Mouse (Mus musculus): Measurements from ENCODE around the gene Samd14. TPM values are rescaled to one million over a fixed set of nuclear protein-coding genes. Genes with fewer than 3 reads are reported as not detected.
A peak's percentile ranks its signal among the peaks of the same experiment; 100 is the strongest.
"Not testable (repeated sequence)": the region's sequence is repeated elsewhere in the genome, so short reads cannot be mapped to it uniquely, and the experiment has no call there.

Samd14 gene
- polyA plus RNA-seq, 1 experiment from 2014 or later = 36.7 TPM

DNA sequence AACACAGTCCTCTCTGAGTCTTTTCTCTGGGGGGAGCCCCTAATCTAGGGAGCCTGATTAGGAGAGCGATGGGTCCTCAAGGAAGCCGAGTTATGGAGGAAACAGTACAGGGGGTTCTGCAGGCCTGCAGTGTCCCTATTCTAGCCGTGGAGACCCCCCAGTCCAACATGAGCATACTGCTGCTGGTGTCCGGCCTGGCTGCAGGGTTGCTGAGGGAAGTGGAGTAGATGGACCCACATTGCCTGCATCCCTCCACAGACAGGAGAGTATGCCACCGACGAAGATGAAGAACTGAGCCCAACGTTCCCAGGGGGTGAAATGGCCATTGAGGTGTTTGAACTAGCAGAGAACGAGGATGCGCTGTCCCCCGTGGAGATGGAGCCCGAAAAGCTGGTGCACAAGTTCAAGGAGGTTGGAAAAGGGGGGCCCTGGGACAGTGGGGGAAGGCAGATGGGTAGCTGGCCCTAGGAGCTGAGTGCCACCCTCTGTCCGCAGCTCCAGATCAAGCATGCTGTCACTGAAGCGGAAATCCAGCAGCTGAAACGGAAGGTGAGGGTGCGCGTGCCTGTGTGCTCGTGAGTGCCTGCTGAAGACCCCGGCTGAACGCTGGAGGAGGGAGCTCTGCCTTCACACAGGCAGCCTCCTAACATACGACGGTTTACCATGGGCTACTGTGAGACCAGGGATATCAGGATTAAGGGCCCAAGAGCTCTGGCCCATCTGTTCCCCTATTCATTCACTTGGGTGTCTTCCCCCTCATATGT is 7.9 kb upstream of the Samd14 start:
- peaks cover 91% of the 10 kb centered on the region for H3K36me3 ChIP-seq (replicated peaks)
- WGBS = 88% methylated on average over 21 of the region's 21 CpGs
- peaks cover 53% of the 10 kb centered on the region for H3K4me1 ChIP-seq
- no peaks in the 10 kb centered on the region for H3K9me3 ChIP-seq
- DNase-seq (ENCODE audit: extremely low spot score, low spot score) = no peak
- H3K4me3 ChIP-seq = no peak overlapping the region
- no peak overlapping the region for H3K27ac ChIP-seq
- H3K27me3 ChIP-seq (ENCODE audit: poor library complexity, severe bottlenecking) = no peaks in the 10 kb centered on the region

DNA sequence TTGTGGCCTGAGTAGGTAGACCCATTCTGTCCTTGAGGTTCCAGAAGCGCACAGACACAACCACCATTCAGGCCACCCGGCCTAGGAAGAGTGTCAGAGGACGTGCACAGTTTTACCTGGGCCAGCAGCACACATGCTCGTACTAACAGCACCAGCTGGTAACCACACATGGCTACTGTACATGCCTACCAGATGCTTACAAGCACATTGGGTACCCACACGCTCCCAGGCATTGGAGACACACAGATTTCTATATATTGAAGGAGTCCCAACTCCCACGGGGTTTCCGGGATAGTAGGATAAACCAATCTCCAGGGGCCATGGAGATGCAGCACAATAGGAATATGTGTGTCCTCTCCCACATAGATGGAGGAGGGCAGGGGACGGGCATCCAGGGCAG is 7.0 kb upstream of the Samd14 start:
- WGBS = 94% methylated on average over 8 of the region's 8 CpGs
- peaks cover 59% of the 10 kb centered on the region for H3K4me1 ChIP-seq
- H3K36me3 ChIP-seq (replicated peaks) = peaks cover 82% of the 10 kb centered on the region
- DNase-seq (ENCODE audit: extremely low spot score, low spot score) = no peak
- no peak overlapping the region for H3K27ac ChIP-seq
- no peaks in the 10 kb centered on the region for H3K27me3 ChIP-seq (ENCODE audit: poor library complexity, severe bottlenecking)
- H3K4me3 ChIP-seq = no peak overlapping the region
- H3K9me3 ChIP-seq = no peaks in the 10 kb centered on the region

DNA sequence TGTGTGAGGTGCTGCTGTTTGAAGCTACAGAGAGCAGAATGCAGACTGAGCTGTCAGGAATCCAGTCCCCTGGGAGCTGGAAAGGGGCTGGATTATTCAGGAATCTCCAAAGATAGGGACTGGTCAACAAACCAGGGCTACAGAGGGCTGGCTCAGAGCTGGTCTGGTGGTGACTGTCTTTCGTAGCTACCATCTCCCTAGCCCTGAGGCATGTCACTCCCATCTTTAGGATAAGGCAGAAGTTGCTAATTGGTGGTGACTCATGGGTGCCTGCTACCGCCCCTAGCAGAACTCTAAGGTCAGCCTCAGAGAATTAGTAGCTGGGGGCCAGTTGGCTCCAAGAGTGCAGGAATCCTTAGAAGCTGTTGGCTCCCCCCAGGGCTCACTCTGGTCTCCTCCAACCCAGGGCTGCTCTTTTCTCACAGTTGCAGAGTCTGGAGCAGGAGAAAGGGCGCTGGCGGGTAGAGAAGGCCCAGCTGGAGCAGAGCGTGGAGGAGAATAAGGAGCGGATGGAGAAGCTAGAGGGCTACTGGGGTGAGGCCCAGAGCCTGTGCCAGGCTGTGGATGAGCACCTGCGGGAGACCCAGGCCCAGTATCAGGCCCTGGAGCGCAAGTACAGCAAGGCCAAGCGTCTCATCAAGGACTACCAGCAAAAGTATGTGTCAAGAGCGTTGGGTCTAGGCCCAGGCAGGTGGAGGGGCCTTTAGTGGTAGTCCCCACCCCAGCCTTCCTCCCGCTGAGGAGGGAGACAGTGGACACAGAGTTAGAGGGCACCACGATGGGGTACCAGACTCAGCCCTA is 5.3 kb upstream of the Samd14 start:
- Histone ChIP-seq H3K27me3 (ENCODE audit: poor library complexity, severe bottlenecking) (no peaks in the 10 kb centered on the region), H3K27ac (peak overlapping the region; percentile 48; the same call in 1 of the 2 replicates), H3K4me1 (peaks cover 69% of the 10 kb centered on the region), H3K4me3 (no peak overlapping the region), H3K36me3 (replicated peaks) (peaks cover 66% of the 10 kb centered on the region), H3K9me3 (no peaks in the 10 kb centered on the region)
- 83% methylated on average over 12 of the region's 12 CpGs for WGBS
- DNase-seq (ENCODE audit: extremely low spot score, low spot score) = no peak

DNA sequence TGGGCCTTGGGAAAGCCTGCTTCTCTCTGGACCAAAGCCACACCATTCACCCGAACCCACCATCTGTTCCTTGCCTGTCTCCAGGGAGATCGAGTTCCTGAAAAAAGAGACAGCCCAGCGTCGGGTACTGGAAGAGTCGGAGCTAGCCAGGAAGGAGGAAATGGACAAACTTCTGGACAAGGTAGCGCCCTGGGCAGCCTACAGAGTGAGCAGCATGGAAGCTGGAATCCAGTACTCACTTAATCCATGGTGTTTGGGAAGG is 4.8 kb upstream of the Samd14 start:
- Histone ChIP-seq H3K4me1 (peaks cover 74% of the 10 kb centered on the region), H3K4me3 (no peak overlapping the region), H3K36me3 (replicated peaks) (peaks cover 60% of the 10 kb centered on the region), H3K9me3 (no peaks in the 10 kb centered on the region), H3K27me3 (ENCODE audit: poor library complexity, severe bottlenecking) (no peaks in the 10 kb centered on the region), H3K27ac (peak overlapping the region; percentile 86; the same call in 1 of the 2 replicates)
- WGBS = 82% methylated on average over 6 of the region's 6 CpGs
- DNase-seq (ENCODE audit: extremely low spot score, low spot score) = no peak

DNA sequence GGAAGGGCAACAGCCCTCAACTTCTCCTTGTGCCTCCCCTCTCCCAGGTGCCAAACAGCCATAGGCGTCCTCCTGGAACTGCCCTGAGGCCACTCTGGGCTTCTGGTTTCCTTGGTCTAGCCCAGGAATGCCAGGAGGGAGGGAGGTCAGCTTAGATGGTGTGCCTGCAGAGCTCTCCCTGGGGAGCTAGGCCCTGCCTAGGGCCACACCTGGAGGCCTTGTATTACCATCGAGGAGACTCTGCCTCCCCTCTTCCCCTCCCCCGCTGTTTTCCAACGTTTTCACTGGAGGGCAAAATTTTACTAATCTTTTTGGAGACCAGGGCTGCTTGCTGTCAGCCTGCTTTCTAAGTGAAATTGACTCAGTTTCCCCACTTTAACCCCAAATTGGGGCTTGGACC is 3.6 kb upstream of the Samd14 start:
- peak overlapping the region; percentile 57 for H3K4me3 ChIP-seq
- peaks cover 49% of the 10 kb centered on the region for H3K36me3 ChIP-seq (replicated peaks)
- peak overlapping the region; percentile 86 for H3K27ac ChIP-seq
- H3K9me3 ChIP-seq = no peaks in the 10 kb centered on the region
- no peak for DNase-seq (ENCODE audit: extremely low spot score, low spot score)
- WGBS = 35% methylated on average over 4 of the region's 4 CpGs
- no peaks in the 10 kb centered on the region for H3K27me3 ChIP-seq (ENCODE audit: poor library complexity, severe bottlenecking)
- H3K4me1 ChIP-seq = peaks cover 71% of the 10 kb centered on the region

DNA sequence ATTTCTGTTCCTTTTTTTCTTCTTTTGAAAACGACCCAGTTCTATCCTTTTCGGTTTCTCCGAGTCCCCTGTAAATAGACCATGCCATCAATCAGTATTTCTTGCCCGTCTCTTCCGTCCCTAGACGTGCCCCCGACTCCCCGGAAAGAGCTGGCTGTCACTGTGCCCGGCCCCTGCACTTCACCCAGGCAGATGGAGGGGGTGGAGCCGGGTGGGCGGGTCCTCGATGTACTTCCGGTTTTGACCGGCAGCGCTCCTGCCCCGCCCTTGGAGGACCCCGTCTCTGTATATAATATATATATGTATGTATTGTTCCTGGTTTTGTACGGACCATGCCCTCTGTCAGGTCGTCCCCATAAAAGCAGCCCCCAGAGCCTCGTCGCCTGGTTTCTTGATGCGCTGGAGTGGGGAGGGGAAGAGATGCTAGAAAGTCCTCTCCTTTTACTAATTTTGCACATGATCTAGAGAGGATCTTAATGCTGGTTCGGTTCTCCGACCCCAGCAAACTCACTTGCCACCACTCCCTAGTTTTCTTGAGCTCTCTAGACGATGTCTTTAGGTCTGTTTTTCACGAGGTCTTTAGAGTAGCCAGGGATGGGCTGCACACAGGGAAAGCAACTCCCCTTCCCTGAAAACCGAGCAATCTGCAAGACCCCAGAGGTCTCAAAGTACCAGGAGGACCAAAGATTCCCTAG is 3.0 kb upstream of the Samd14 start:
- Histone ChIP-seq H3K4me3 (peak overlapping the region; percentile 57), H3K27me3 (ENCODE audit: poor library complexity, severe bottlenecking) (no peaks in the 10 kb centered on the region), H3K36me3 (replicated peaks) (peaks cover 43% of the 10 kb centered on the region), H3K27ac (peak overlapping the region; percentile 86), H3K4me1 (peaks cover 71% of the 10 kb centered on the region), H3K9me3 (no peaks in the 10 kb centered on the region)
- WGBS = 2% methylated on average over 27 of the region's 27 CpGs
- DNase-seq (ENCODE audit: extremely low spot score, low spot score) = peak; percentile 83

DNA sequence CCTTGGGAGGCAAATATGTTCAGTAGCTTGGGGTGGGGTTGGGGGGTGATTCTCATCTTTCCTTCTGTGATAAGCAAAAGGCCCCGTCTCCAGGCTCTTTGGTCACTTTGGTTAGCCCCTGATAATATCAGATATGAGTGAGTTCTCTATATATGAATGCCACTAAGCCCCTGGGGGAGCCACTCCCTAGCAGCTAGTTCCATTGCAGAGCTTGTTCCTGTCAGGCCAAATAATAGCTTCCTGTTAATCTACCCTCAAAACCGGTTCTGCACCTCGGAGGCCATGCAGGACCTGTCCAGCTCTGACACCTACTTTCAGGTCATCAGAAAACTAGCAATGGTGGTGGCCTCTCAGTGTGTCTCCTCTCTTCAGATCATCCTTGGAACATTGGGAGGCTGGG is 2.3 kb upstream of the Samd14 start:
- no peak for DNase-seq (ENCODE audit: extremely low spot score, low spot score)
- Histone ChIP-seq H3K27ac (peak overlapping the region; percentile 86; the same call in 1 of the 2 replicates), H3K9me3 (no peaks in the 10 kb centered on the region), H3K27me3 (ENCODE audit: poor library complexity, severe bottlenecking) (no peaks in the 10 kb centered on the region), H3K4me1 (peaks cover 79% of the 10 kb centered on the region), H3K36me3 (replicated peaks) (peaks cover 36% of the 10 kb centered on the region), H3K4me3 (peak overlapping the region; percentile 57; the same call in 1 of the 2 replicates)
- WGBS = 78% methylated on average over 3 of the region's 3 CpGs

DNA sequence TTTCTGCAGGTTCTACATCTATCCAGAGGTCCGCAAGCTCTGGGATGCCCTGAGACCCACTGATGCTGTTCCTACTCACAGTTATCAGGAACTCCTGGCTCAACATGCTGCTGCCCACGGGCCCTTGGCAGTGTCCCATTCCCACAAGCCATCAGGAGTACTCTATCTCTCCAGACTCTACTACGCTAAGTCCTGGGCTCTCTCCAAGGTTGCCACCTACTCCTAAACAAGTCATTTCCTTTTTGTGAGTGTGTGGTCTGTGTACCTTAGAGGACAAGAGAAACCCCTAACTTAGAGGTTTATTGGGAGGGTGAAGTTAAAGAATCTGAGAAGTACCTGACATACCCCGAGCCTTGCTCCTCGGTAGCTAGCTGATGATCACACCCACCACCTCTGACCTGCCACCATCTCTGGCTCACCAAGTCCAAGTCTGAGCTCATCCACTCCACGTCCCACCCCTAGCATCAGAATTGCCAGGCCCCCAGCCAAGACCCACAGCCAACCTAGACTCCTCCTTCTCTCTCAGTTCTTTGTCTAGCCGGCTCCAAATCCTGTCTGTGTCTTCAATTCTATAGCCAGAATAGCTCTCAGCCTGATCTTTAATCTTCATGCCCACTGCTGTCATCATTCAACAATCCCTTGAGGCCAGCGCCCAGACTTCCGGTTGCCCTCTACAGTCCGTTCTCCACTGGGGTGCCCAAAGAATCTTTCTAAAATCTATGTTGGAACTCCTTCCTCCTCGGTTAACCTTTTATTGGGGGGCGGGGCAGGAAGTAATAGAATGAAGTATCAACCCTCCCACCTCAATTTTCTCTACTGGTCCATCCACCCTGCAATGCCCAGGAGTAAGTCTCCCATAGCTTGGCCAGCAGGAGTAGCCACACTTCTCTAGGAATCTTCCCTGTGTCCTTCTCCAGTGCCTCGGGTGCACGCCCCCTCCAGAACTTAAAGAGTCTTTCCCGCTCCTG is 734 bp upstream of the Samd14 start:
- peak overlapping the region; percentile 96 for H3K27ac ChIP-seq
- peaks cover 86% of the 10 kb centered on the region for H3K4me1 ChIP-seq
- peak overlapping the region; percentile 91 for H3K4me3 ChIP-seq
- H3K27me3 ChIP-seq (ENCODE audit: poor library complexity, severe bottlenecking) = no peaks in the 10 kb centered on the region
- peaks cover 34% of the 10 kb centered on the region for H3K36me3 ChIP-seq (replicated peaks)
- DNase-seq (ENCODE audit: extremely low spot score, low spot score) = no peak
- no peaks in the 10 kb centered on the region for H3K9me3 ChIP-seq
- 41% methylated on average over 15 of the region's 15 CpGs for WGBS

DNA sequence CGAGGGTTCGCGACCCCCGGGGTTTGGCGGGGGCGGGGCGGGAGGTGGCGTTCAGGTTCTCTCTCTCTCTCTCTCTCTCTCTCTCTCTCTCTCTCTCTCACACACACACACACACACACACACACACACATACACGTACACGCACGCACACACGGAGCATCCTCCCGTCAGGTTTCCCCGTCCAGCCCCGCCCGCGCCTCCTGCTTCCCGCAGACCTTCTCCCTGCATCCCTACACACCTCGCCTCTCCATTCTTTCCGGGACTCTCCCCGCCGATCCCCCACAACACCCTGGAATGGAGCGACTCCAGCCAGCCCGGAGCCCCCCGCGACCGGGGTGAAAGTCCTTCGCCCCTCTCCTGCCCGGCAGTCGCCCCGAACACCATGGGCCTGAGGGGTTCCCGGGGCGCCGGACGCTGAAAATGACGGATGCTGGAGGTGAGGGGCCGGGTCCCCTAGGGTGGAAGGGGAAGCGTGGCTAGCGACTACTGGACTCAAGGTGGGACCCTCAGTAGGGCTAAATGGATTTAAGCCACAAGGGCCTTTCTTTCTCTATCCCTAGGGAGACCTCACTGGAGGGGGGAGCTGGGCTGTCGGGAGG is 561 bp downstream of the Samd14 start:
- no peaks in the 10 kb centered on the region for H3K9me3 ChIP-seq
- H3K4me1 ChIP-seq = peaks cover 76% of the 10 kb centered on the region
- H3K27ac ChIP-seq = peak overlapping the region; percentile 96
- peaks cover 34% of the 10 kb centered on the region for H3K36me3 ChIP-seq (replicated peaks)
- DNase-seq (ENCODE audit: extremely low spot score, low spot score) = peak; percentile 62
- H3K4me3 ChIP-seq = peak overlapping the region; percentile 91
- WGBS = 0% methylated on average over 36 of the region's 40 CpGs
- no peaks in the 10 kb centered on the region for H3K27me3 ChIP-seq (ENCODE audit: poor library complexity, severe bottlenecking)

DNA sequence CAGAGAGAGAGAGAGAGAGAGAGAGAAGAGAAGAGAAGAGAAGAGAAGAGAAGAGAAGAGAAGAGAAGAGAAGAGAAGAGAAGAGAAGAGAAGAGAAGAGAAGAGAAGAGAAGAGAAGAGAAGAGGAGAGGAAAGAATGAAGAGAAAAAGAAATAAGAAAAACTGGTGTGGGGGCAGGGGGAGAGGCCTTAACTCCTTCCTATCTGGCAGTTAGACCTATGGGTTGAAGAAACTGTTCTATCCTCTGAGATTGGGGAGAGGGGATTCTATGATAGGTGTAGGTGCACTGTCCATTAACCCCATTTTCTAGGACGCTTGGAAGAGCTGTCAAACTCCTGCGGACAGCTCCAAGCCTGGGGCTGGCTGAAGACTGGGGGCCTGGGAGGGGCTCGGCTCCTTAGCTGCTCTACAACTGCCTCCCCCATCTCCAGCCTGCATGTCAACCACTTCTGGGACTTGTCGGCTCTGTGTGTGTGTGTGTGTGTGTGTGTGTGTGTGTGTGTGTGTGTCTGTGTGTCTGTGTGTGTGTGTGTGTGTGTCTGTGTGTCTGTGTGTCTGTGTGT is 1.2 kb downstream of the Samd14 start:
- peaks cover 34% of the 10 kb centered on the region for H3K36me3 ChIP-seq (replicated peaks)
- H3K4me1 ChIP-seq = peaks cover 73% of the 10 kb centered on the region
- WGBS = 28% methylated on average over 4 of the region's 4 CpGs
- H3K27ac ChIP-seq = peak overlapping the region; percentile 96
- H3K27me3 ChIP-seq (ENCODE audit: poor library complexity, severe bottlenecking); DNase-seq (ENCODE audit: extremely low spot score, low spot score); H3K9me3 ChIP-seq: not testable (repeated sequence)
- H3K4me3 ChIP-seq = peak overlapping the region; percentile 91

DNA sequence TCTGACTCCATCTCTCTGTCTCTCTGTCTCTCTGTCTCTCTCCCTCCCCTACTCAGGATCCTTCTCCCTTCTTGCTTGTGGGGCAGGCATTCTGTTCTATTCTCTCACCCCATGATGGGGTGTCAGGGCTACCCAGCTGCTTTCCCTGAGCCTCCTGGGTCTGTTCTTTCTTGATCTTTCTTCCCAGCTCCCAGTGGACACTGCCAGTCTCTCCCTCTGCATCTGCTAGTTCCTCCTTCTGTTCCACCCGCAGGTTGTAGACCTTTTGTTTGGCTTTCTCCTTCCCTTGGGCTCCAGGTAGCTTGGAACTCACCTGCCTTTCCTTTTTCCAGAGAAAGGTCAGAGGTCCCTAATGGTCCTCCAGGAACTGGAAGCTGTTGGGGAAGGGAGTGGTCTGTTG is 1.7 kb downstream of the Samd14 start:
- no peaks in the 10 kb centered on the region for H3K9me3 ChIP-seq
- peaks cover 38% of the 10 kb centered on the region for H3K36me3 ChIP-seq (replicated peaks)
- no peak for DNase-seq (ENCODE audit: extremely low spot score, low spot score)
- 46% methylated on average over 1 of the region's 1 CpGs for WGBS
- H3K4me1 ChIP-seq = peaks cover 71% of the 10 kb centered on the region
- H3K4me3 ChIP-seq = peak overlapping the region; percentile 91
- H3K27ac ChIP-seq = peak overlapping the region; percentile 96
- H3K27me3 ChIP-seq (ENCODE audit: poor library complexity, severe bottlenecking) = no peaks in the 10 kb centered on the region

Measured in forebrain, embryonic 10.5 days (tissue).